Comparison of ENCODE assay signal across 29 mouse cellular contexts in the genomic region with DNA sequence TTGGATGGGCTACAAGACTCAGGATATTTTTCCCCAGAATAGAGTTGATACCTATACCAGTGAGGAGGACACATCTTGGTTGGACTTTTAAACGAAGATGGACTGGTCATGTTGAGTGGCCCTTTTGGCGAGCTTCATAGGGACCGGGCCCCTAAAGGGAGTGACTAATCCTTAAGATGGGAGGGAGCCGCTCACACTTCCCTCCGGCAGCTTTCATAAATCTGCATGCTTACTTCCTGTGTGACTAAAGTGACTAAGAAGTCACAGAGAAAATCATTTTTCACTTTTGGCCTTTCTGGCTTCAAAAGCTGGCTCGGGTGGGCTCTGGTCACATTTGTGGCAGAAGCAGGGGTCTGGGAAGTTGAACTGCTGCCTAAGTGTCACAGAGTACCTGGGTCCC. TPM values are rescaled to one million over a fixed set of nuclear protein-coding genes. Genes with fewer than 3 reads are reported as not detected.
A peak's percentile ranks its signal among the peaks of the same experiment; 100 is the strongest.
DNase-seq lines count a peak whose midpoint lies in the region; ATAC-seq and TF ChIP-seq lines count a peak whose summit lies in the region.
"Had no signal": no experiment of that assay in that cellular context is flagged by ENCODE, and none has a peak within 500 bp of the region (broad histone marks: within the 10 kb centered on the region; RNA-seq: fewer than 3 reads in every experiment).

No protein-coding gene starts in this region.

- no peaks in the 10 kb centered on the region for H3K79me2 ChIP-seq in CH12.LX (replicated peaks; ENCODE audit: control insufficient read depth, extremely low read depth, insufficient read depth, poor library complexity, severe bottlenecking)

- no peaks in the 10 kb centered on the region for H3K36me3 ChIP-seq in CH12.LX (replicated peaks in 1 of 2; ENCODE audit: control insufficient read depth in 1 of 2, insufficient read depth in 1 of 2, low read length in 1 of 2)
- H3K36me3 ChIP-seq: forebrain, embryonic 12.5 days; heart, embryonic 13.5 days; hindbrain, embryonic 10.5 days; limb, embryonic 10.5 days; limb, embryonic 15.5 days; liver, embryonic 13.5 days; neural tube, embryonic 12.5 days had no signal

- H3K4me2 ChIP-seq in CH12.LX (ENCODE audit: insufficient read depth, low read depth, poor library complexity, severe bottlenecking), result peak overlapping the region; percentile 41; the same call in 1 of the 2 replicates
- H3K4me2 ChIP-seq: forebrain, embryonic 12.5 days; heart, embryonic 13.5 days; limb, embryonic 15.5 days; liver, embryonic 13.5 days; neural tube, embryonic 12.5 days had no signal

- ATAC-seq in monocyte, adult 5-6 weeks (replicated peaks; ENCODE audit: insufficient number of reproducible peaks, low FRiP score, low TSS enrichment, poor library complexity, severe bottlenecking), result peak; percentile 56; the same call in 1 of the 2 replicates
- ATAC-seq: forebrain, postnatal 0 days; hindbrain, embryonic 16.5 days; intestine, embryonic 16.5 days; lung, postnatal 0 days had no signal

- no peak for TF ChIP-seq RAD21 in CH12.LX (IDR thresholded peaks at IDR 0.05; ENCODE audit: low read depth, low read length)

- peak overlapping the region; percentile 33; the same call in 1 of the 2 replicates for H3K9ac ChIP-seq in CH12.LX (ENCODE audit: insufficient read depth, low read depth)
- H3K9ac ChIP-seq: forebrain, embryonic 12.5 days; forebrain, postnatal 0 days; heart, embryonic 13.5 days; limb, embryonic 15.5 days; liver, embryonic 13.5 days; neural tube, embryonic 12.5 days had no signal

- H3K27ac ChIP-seq in CH12.LX (ENCODE audit: insufficient read depth, low read depth), result no peak overlapping the region; the same call in 1 of the 2 replicates
- H3K27ac ChIP-seq: forebrain, embryonic 12.5 days; heart, embryonic 13.5 days; hindbrain, embryonic 10.5 days; limb, embryonic 10.5 days; limb, embryonic 15.5 days; liver, embryonic 13.5 days; neural tube, embryonic 12.5 days had no signal

- TF ChIP-seq CTCF in CH12.LX (conservative IDR thresholded peaks at IDR 0.05 in 1 of 2, IDR thresholded peaks at IDR 0.05 in 1 of 2; ENCODE audit: low read depth in 2 of 2, low read length in 2 of 2), result no peak

- no peak overlapping the region for H3K4me3 ChIP-seq in CH12.LX (replicated peaks in 1 of 3; ENCODE audit: low read depth in 2 of 3, low read length in 2 of 3, poor library complexity in 1 of 3)
- H3K4me3 ChIP-seq: forebrain, embryonic 12.5 days; heart, embryonic 13.5 days; hindbrain, embryonic 10.5 days; limb, embryonic 10.5 days; limb, embryonic 15.5 days; liver, embryonic 13.5 days; neural tube, embryonic 12.5 days had no signal

- TF ChIP-seq POLR2A in CH12.LX (IDR thresholded peaks at IDR 0.05; ENCODE audit: low read depth, low read length), result no peak

- dilution Hi-C loops in CH12.LX (cut with MboI; ENCODE audit: extremely low pct_ligation_motif_present, extremely low pct_unique_long_range_greater_than_20kb, low sequenced_read_pairs), result no loop called here

- peak; percentile 93 for DNase-seq in heart, adult 11 months
- DNase-seq in heart, postnatal 36 days, result no peak
- DNase-seq in CH12.LX (ENCODE audit: extremely low read depth), result no peak
- peak; percentile 35 for DNase-seq in induced T-regulatory cell, adult 2 months (ENCODE audit: low read depth)
- DNase-seq in right cerebral cortex, postnatal 4 days, result no peak
- no peak for DNase-seq in lung, postnatal 4 days
- DNase-seq in lung, postnatal 10 days, result no peak
- DNase-seq: adrenal gland, postnatal 10 days; cerebellum, adult 18-20 months; cerebellum, postnatal 10 days; forebrain, postnatal 0 days; gastrocnemius, postnatal 10 days; heart, postnatal 10 days; kidney, adult 8-10 months; kidney, postnatal 10 days; layer of hippocampus, adult 9-11 months; liver, embryonic 13.5 days; lung, adult 18-20 months; midbrain, embryonic 14.5 days had no signal

- in situ Hi-C loops in CH12.LX (cut with MboI; ENCODE audit: low pct_ligation_motif_present, low pct_unique_long_range_greater_than_20kb, low sequenced_read_pairs), result no loop called here

- no peak for TF ChIP-seq EP300 in CH12.LX (IDR thresholded peaks at IDR 0.05; ENCODE audit: low read length)

- intact Hi-C loops in heart, postnatal 36 days (cut with DNase I), result no loop called here

- no peaks in the 10 kb centered on the region for H3K27me3 ChIP-seq in CH12.LX (replicated peaks)
- H3K27me3 ChIP-seq: forebrain, embryonic 12.5 days; heart, embryonic 13.5 days; limb, embryonic 15.5 days; liver, embryonic 13.5 days; neural tube, embryonic 12.5 days had no signal

- H3K4me1 ChIP-seq in CH12.LX (ENCODE audit: control insufficient read depth in 1 of 2, insufficient read depth in 2 of 2), result peaks cover 24 to 41% of the 10 kb centered on the region in 2 experiments
- H3K4me1 ChIP-seq: limb, embryonic 15.5 days had no signal

- no peaks in the 10 kb centered on the region for H3K9me3 ChIP-seq in CH12.LX (replicated peaks; ENCODE audit: low read length)
- H3K9me3 ChIP-seq: forebrain, embryonic 12.5 days; heart, embryonic 13.5 days; hindbrain, embryonic 10.5 days; limb, embryonic 10.5 days; limb, embryonic 15.5 days; liver, embryonic 13.5 days; neural tube, embryonic 12.5 days had no signal

TF ChIP-seq in CH12.LX, 34 proteins besides CTCF, POLR2A, EP300 and RAD21:
- TF ChIP-seq NELFE (IDR thresholded peaks at IDR 0.05; ENCODE audit: low read depth, low read length), result no peak
- peak; percentile 39; the same call in 1 of the 2 replicates for TF ChIP-seq BHLHE40 (IDR thresholded peaks at IDR 0.05; ENCODE audit: low read depth, low read length)
- 0 out of 2 replicates have a peak, but pooled peaks have one; percentile 16 for TF ChIP-seq ELF1 (IDR thresholded peaks at IDR 0.05; ENCODE audit: low read depth, low read length)

RNA-seq across cellular contexts. Expression of a gene that starts 59.4 kb away (rescaled TPM):
- total RNA-seq in heart, postnatal 36 days (2021), result 10 to 100 TPM; 42.0 to 53.5 TPM
- 22.3 and 25.8 TPM in 2 replicates for total RNA-seq in CH12.LX (2012; rRNA removed)
- total RNA-seq in CH12.LX (2014; rRNA removed), result 20.1 and 25.3 TPM in 2 replicates
- 35.6 and 37.0 TPM in 2 replicates for polyA plus RNA-seq in CH12.LX (2012; ENCODE audit: insufficient read length, low read depth)
- 46.4 to 62.2 TPM (median 61.7 TPM) in 3 replicates for total RNA-seq in monocyte, adult 5-6 weeks (2017)

Comparison
In these comparisons a context has a peak if more than half of its experiments do, and no peak if none do; other contexts are left out.
1. DNase-seq: peak in heart, adult 11 months (single experiment) and induced T-regulatory cell, adult 2 months (single experiment); none in heart, postnatal 36 days (0 of 2), CH12.LX (single experiment), right cerebral cortex, postnatal 4 days (single experiment), lung, postnatal 4 days (0 of 2) and lung, postnatal 10 days (single experiment).